Mouse (Mus musculus) CH12.LX (cell line): Measurements from ENCODE around the gene Galnt18. TPM values are rescaled to one million over a fixed set of nuclear protein-coding genes. Genes with fewer than 3 reads are reported as not detected.

Experiments
- DNase-seq: peaks from one replicate; pipeline ENCODE4 v3.0.0-alpha.2; 2013; ENCODE audit errors: extremely low read depth
- H3K27ac ChIP-seq: 2 replicates; pipeline ENCODE4 v1.5.1; 2012; ENCODE audit warnings: low read depth, mild to moderate bottlenecking, control low read depth, moderate library complexity; ENCODE audit not compliant: insufficient read depth
- H3K27me3 ChIP-seq: replicated peaks from 2 replicates; pipeline ENCODE3; 2012; ENCODE audit warnings: inconsistent platforms
- H3K36me3 ChIP-seq, 2 experiments: replicated peaks in 1 of 2; 2 replicates each; pipeline versions ENCODE3 to v1.6.1; 2012; ENCODE audit warnings: inconsistent platforms in 1 of 2, low read length in 1 of 2, mild to moderate bottlenecking in 1 of 2, mixed read lengths in 1 of 2, moderate library complexity in 1 of 2; ENCODE audit not compliant: control insufficient read depth in 1 of 2, insufficient read depth in 1 of 2
- H3K4me1 ChIP-seq, 2 experiments: 2 replicates each; pipeline ENCODE4 v1.6.1; 2012; ENCODE audit warnings: inconsistent platforms in 1 of 2, moderate library complexity in 1 of 2; ENCODE audit not compliant: insufficient read depth in 2 of 2, control insufficient read depth in 1 of 2
- H3K4me2 ChIP-seq: 2 replicates; pipeline ENCODE4 v1.6.1; 2012; ENCODE audit warnings: low read depth, mild to moderate bottlenecking, control low read depth; ENCODE audit not compliant: poor library complexity, insufficient read depth, severe bottlenecking
- H3K4me3 ChIP-seq, 3 experiments: fragments of 150-350 bp in 1 of 3; sonication (generic) in 1 of 3; replicated peaks in 1 of 3; 2 replicates each; pipeline versions ENCODE3 to v1.5.1; 2011 to 2012; ENCODE audit warnings: low read depth in 2 of 3, low read length in 2 of 3, mild to moderate bottlenecking in 2 of 3, moderate library complexity in 2 of 3, control low read depth in 1 of 3, improper control_type of control experiment in 1 of 3, inconsistent platforms in 1 of 3, mixed read lengths in 1 of 3; ENCODE audit not compliant: poor library complexity in 1 of 3
- H3K79me2 ChIP-seq: replicated peaks from 2 replicates; pipeline ENCODE4 v1.6.1; 2012; ENCODE audit warnings: mild to moderate bottlenecking, moderate library complexity; ENCODE audit not compliant: control insufficient read depth, poor library complexity, insufficient read depth, severe bottlenecking; ENCODE audit errors: extremely low read depth
- H3K9ac ChIP-seq: 2 replicates; pipeline ENCODE4 v1.6.1; 2012; ENCODE audit warnings: low read depth, mild to moderate bottlenecking, control low read depth, moderate library complexity; ENCODE audit not compliant: insufficient read depth
- H3K9me3 ChIP-seq: replicated peaks from 2 replicates; pipeline ENCODE3; 2012; ENCODE audit warnings: low read length, inconsistent platforms, mixed read lengths
- CHD1 ChIP-seq: IDR thresholded peaks from 2 replicates; pipeline ENCODE4 v1.6.1; 2012; ENCODE audit warnings: low read depth, low read length, improper control_type of control experiment, inconsistent platforms
- CHD2 ChIP-seq: IDR thresholded peaks from 2 replicates; pipeline ENCODE4 v1.6.1; 2011; ENCODE audit warnings: low read length, improper control_type of control experiment
- CTCF ChIP-seq, 2 experiments: IDR thresholded peaks in 1 of 2; conservative IDR thresholded peaks in 1 of 2; 2 replicates each; pipeline ENCODE4 v1.5.1; 2011 to 2012; ENCODE audit warnings: low read depth in 2 of 2, low read length in 2 of 2, improper control_type of control experiment in 1 of 2, inconsistent platforms in 1 of 2, mild to moderate bottlenecking in 1 of 2, moderate library complexity in 1 of 2
- E2F4 ChIP-seq: IDR thresholded peaks from 2 replicates; pipeline ENCODE4 v1.6.1; 2011; ENCODE audit warnings: low read depth, low read length, improper control_type of control experiment; ENCODE audit not compliant: insufficient replicate concordance
- ELF1 ChIP-seq: IDR thresholded peaks from 2 replicates; pipeline ENCODE4 v1.6.1; 2014; ENCODE audit warnings: low read depth, mild to moderate bottlenecking, inconsistent platforms, low read length, improper control_type of control experiment
- EP300 ChIP-seq: IDR thresholded peaks from 2 replicates; pipeline ENCODE4 v1.6.1; 2011; ENCODE audit warnings: low read length, improper control_type of control experiment
- HCFC1 ChIP-seq: IDR thresholded peaks from 2 replicates; pipeline ENCODE4 v1.6.1; 2012; ENCODE audit warnings: low read depth, mild to moderate bottlenecking, inconsistent platforms, low read length, improper control_type of control experiment
- KAT2A ChIP-seq: IDR thresholded peaks from 2 replicates; pipeline ENCODE4 v1.6.1; 2012; ENCODE audit warnings: low read length, improper control_type of control experiment, inconsistent platforms; ENCODE audit not compliant: insufficient replicate concordance
- MAX ChIP-seq: IDR thresholded peaks from 2 replicates; pipeline ENCODE4 v1.6.1; 2011; ENCODE audit warnings: low read length, improper control_type of control experiment
- MXI1 ChIP-seq: IDR thresholded peaks from 2 replicates; pipeline ENCODE4 v1.6.1; 2011; ENCODE audit warnings: mild to moderate bottlenecking, low read depth, low read length, improper control_type of control experiment
- NRF1 ChIP-seq: IDR thresholded peaks from 2 replicates; pipeline ENCODE4 v1.6.1; 2014; ENCODE audit warnings: low read depth, mild to moderate bottlenecking, inconsistent platforms, low read length, improper control_type of control experiment, moderate library complexity
- PAX5 ChIP-seq: IDR thresholded peaks from 2 replicates; pipeline ENCODE4 v1.6.1; 2012; ENCODE audit warnings: low read length, inconsistent platforms, mixed read lengths
- POLR2A ChIP-seq: IDR thresholded peaks from 2 replicates; pipeline ENCODE4 v1.6.1; 2011; ENCODE audit warnings: low read depth, mild to moderate bottlenecking, improper control_type of control experiment, low read length
- SIN3A ChIP-seq: IDR thresholded peaks from 2 replicates; pipeline ENCODE4 v1.6.1; 2012; ENCODE audit warnings: low read length, improper control_type of control experiment, inconsistent platforms
- SMC3 ChIP-seq: IDR thresholded peaks from 2 replicates; pipeline ENCODE4 v1.6.1; 2011; ENCODE audit warnings: low read depth, low read length, improper control_type of control experiment
- TBP ChIP-seq: conservative IDR thresholded peaks from 2 replicates; pipeline ENCODE4 v1.6.1; 2011; ENCODE audit warnings: low read depth, low read length, improper control_type of control experiment
- UBTF ChIP-seq: IDR thresholded peaks from 2 replicates; pipeline ENCODE4 v1.6.1; 2012; ENCODE audit warnings: low read depth, mild to moderate bottlenecking, inconsistent platforms, low read length, improper control_type of control experiment, moderate library complexity
- ZC3H11A ChIP-seq: IDR thresholded peaks from 2 replicates; pipeline ENCODE4 v1.6.1; 2012; ENCODE audit warnings: low read depth, mild to moderate bottlenecking, inconsistent platforms, low read length, improper control_type of control experiment
- ZKSCAN1 ChIP-seq: IDR thresholded peaks from 2 replicates; pipeline ENCODE4 v1.6.1; 2012; ENCODE audit warnings: low read depth, inconsistent platforms, low read length, improper control_type of control experiment, borderline replicate concordance
- ZNF384 ChIP-seq: IDR thresholded peaks from 2 replicates; pipeline ENCODE4 v1.6.1; 2012; ENCODE audit warnings: low read depth, low read length, improper control_type of control experiment, inconsistent platforms
- dilution Hi-C: fragments of 300-500 bp; cut with MboI; formaldehyde crosslinking; loops from 2 replicates; pipeline ENCODE4 v1.14.3; 2020; ENCODE audit warnings: low sequenced_read_pairs; ENCODE audit not compliant: extremely low pct_unique_long_range_greater_than_20kb, extremely low pct_ligation_motif_present
- in situ Hi-C: fragments of 300-500 bp; cut with MboI; formaldehyde crosslinking; loops from 3 replicates; pipeline ENCODE4 v1.14.3; 2019; ENCODE audit warnings: low sequenced_read_pairs, low pct_ligation_motif_present, low pct_unique_long_range_greater_than_20kb, mixed read lengths
- polyA plus RNA-seq: library from polyadenylated mRNA; unstranded; fragments of >175 nt; gene quantifications from 2 replicates; pipeline ENCODE4 v1.2.1, GENCODE M21; 2012; ENCODE audit warnings: low read depth; ENCODE audit not compliant: insufficient read length
- total RNA-seq, 2 experiments: library from RNA; depleted of rRNA; stranded (reverse); fragments of 300-350 nt in 1 of 2; fragments of >200 nt in 1 of 2; gene quantifications; 2 replicates each; pipeline ENCODE4 v1.2.3; 2012 to 2014

Gene Galnt18
- total and polyA plus RNA-seq, 3 experiments = 0.04 TPM; not detected in 2

DNA sequence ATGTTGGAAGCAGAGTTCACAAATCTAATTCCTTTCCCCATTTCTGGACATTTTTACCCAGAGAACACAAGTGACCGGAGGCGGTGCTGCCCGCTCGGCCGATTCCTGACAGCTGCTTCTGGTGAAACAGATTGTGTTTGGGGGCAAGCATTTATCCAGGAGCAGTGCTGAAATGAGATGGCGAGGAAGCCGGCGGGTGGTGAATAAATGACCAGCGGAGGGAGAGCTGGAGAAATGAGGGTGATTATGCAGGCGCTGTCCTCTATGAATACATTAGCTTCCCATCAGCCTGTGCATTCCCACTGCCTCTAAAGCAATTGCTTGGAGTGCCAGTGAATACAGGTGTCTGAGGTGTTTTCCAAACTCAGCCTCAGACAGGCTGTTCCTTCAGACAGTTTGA is 232.7 kb downstream of the Galnt18 start:
- no peak overlapping the region for H3K4me3 ChIP-seq
- no peak overlapping the region for H3K4me2 ChIP-seq
- H3K36me3 ChIP-seq = no peaks in the 10 kb centered on the region
- no peak overlapping the region for H3K27ac ChIP-seq
- TF ChIP-seq HCFC1 = no peak
- no peak for TF ChIP-seq ZNF384
- no peak for TF ChIP-seq KAT2A
- TF ChIP-seq CHD1 = no peak
- TF ChIP-seq UBTF = no peak
- no peak for TF ChIP-seq CHD2
- no peak for TF ChIP-seq SMC3
- TF ChIP-seq E2F4 = no peak
- TF ChIP-seq ZC3H11A = no peak
- no peak for TF ChIP-seq SIN3A
- no peak for TF ChIP-seq MAX
- TF ChIP-seq EP300 = no peak
- no peak for TF ChIP-seq TBP
- no peak for TF ChIP-seq ZKSCAN1
- TF ChIP-seq CTCF (conservative IDR thresholded peaks at IDR 0.05 in 1 of 2, IDR thresholded peaks at IDR 0.05 in 1 of 2; ENCODE audit: low read depth in 2 of 2, low read length in 2 of 2) = no peak
- no peak for TF ChIP-seq MXI1
- TF ChIP-seq NRF1 = no peak
- TF ChIP-seq POLR2A = no peak
- DNase-seq = no peak
- H3K9ac ChIP-seq = no peak overlapping the region
- H3K4me1 ChIP-seq = no peaks in the 10 kb centered on the region
- no peaks in the 10 kb centered on the region for H3K79me2 ChIP-seq
- in situ Hi-C loops (no loop called here), dilution Hi-C loops (no loop called here)
- H3K27me3 ChIP-seq = peaks cover 6% of the 10 kb centered on the region
- no peaks in the 10 kb centered on the region for H3K9me3 ChIP-seq

DNA sequence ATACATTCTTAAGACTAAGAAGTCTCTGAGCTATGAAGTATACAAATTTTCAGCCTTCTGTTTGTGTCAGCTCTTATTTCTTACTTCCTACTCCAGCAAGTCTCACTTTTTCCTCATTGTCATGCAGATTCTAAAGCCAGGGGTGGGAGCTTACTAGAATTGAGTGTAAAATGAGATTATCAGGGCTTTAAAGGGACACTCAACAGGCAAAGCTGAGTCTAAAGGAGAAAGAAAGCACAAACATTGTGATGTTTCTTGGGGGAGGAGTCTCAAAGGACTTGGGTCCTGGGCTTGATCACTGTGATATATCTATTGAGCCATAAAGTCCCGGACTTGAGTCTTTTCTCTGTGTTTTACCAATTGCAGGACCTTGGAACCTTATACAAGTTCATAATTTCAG is 234.2 kb downstream of the Galnt18 start:
- no peaks in the 10 kb centered on the region for H3K9me3 ChIP-seq
- no peak overlapping the region for H3K4me2 ChIP-seq
- H3K4me1 ChIP-seq = no peaks in the 10 kb centered on the region
- DNase-seq = no peak
- no peak overlapping the region for H3K4me3 ChIP-seq
- no peaks in the 10 kb centered on the region for H3K79me2 ChIP-seq
- in situ Hi-C loops = no loop called here
- peaks cover 6% of the 10 kb centered on the region for H3K27me3 ChIP-seq
- H3K9ac ChIP-seq = no peak overlapping the region
- dilution Hi-C loops = no loop called here
- no peaks in the 10 kb centered on the region for H3K36me3 ChIP-seq
- TF ChIP-seq ZKSCAN1 (no peak), ELF1 (no peak), PAX5 (no peak)
- no peak overlapping the region for H3K27ac ChIP-seq
